Mouse (Mus musculus) induced T-regulatory cell, adult 2 months (primary cell): Measurements from ENCODE around the gene Fmo2.

Experiments used
- DNase-seq: peaks from one replicate; pipeline ENCODE4 v3.0.0-alpha.2; 2012; ENCODE audit warnings: low read depth

The Fmo2 gene

DNA sequence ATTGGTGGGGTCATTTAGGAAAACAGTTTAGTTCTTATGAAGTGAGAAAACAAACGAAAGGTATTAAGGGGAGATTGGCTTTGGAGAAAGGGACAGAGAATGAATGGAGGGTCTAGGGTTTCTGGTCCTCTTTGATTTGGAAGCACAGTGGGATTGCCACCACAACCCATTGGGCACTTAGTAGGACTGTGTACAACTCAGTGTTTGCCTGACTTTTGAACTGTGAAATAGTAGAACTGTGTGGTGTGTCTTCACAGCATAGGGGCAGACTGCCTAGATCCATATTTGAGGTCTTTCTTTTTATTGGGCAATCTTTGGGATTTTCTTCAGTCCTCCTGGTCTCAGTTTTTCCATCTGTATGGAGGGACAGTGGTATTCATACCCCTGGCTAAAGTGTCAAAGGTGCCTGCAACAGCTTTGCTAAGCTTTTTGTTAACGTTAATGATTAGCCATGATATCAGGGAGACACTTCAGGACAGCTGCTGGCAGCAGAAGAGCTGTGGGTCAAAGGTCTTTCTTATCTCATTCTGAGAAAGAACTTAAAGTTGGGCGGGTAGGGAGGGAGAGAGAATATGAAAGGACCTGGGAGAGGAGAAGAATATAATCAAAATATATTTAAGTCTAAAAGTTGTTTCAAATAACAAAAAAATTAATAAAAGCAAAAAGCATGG, 44.6 kb downstream of the Fmo2 start:
- no peak for DNase-seq

DNA sequence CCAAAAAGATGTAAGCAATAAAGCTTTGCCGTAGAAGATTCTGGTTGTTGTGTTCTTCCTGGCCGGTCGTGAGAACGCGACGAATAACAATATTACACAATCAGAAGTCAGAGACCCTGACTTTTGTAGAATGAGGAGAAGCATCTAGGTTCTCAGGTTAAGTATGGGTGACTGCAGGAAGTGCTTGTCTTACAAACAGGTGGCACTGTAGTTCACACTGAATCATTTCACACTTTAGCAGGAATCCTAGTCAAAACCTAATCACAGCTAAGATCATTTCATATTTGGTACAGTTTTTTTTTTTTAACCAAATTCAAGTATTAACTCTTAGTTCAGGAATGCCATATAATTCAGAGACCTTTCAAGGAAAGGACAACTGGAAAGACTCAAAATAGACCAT, 51.0 kb downstream of the Fmo2 start:
- no peak for DNase-seq

DNA sequence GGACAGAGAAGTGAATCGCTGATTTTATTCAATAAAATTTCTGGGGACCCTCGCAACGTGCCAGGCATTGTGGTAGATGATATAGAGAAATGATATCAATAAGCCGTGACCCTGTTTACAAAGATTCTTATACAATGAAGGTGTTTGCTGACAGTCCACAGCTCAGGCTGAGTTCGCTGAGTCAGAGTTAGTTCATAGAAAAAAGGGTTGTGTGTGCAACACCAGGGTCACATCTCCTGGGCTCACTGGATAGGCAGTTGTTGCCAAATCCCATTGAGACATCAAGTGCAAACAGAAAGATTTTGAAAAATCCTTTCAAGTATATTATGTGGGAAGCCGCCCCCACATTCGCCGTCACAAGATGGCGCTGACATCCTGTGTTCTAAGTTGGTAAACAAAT, 58.3 kb downstream of the Fmo2 start:
- no peak for DNase-seq

DNA sequence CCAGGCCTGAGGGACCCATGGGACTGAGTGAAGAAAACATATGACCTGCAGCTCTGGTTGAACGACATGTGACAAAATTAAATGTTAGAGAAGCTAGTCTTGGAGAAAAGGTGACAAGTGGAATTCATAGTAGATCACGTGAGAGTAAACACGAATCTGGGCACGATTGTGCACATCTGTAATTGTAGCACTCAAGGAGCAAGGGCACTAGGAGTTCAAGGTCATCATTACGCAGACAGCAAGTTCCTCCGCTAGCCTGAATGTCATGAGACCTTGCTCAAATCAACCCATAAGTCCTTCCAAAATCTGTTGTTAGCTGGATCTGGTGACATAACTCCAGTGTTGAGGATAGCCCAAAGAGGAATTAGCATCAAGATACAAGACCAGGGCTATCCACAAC, 59.5 kb downstream of the Fmo2 start:
- DNase-seq, result no peak

DNA sequence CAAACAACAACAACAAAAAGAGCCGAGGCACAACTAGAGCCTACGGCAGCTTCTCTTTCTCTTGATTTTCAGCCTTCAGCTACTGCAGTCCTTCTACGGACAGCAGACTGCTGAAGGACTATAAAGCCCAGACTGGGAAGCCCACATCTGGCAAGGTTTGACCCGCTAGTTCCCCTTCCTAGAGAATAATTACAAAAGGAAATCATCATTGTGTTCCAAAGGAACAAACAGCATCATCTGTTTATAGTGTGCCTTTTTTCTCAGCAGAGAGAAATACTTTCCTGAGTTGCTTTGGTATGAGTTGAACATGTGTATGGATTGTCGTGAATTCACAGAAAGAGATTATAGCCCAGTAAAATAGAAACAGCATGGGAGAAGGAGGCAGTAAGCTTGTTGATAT, 64.2 kb downstream of the Fmo2 start:
- DNase-seq, result no peak

DNA sequence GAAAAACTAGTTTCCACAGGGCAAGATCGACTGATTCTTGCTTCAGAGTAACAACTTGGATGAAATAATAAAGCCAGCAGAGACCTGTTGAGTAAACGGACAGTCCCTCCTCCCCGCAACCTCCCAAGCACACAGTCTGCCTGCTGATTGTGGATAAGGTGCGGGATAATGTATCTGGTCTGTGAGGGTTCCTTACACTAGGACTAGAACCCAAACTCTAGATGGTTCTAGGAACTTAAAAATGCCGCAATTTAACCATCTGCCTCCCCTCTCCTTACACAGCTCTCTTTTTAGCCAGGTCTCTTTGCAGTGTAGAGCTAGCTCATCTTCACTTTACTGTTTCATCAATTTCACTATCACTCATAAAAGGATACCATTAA, 66.0 kb downstream of the Fmo2 start:
- DNase-seq, result no peak

DNA sequence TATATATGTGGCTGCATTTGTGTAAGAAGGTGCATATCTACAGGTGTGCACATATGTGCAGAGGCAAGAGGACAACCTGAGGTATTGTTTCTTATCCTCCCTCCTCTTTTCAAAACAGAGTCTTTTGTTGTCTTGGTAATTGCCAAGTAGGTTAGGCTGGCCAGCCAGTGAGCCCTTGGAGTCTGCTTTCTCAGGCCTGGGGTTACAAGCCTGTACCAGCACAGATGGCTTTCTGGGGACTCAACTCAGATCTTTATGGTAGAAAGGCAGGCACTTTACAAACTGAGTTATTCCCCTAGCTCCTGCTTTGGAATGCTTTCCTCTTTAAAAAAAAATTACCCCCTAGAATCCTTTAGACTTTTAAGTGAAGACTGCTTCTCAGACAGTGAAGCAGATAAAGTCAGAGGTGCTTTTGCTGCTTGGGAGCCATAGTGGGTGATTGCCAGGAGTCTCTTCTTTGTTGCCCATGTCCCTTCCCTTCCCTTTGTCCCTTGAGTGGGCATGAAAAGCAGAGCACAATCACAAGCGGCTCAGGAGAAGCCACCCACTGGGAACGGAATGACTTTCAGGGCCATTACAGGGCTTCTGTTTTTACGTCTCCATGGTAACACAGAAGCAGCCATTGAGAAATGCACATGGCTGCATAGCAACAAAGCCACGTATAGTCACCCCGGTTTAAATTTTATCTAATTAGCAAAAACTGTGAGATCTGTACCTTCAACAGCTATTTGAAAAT, 66.5 kb downstream of the Fmo2 start:
- no peak for DNase-seq
